ENCODE assay signal across 8 mouse cellular contexts in genomic region chrX:139216991-139217593, GRCm38 (mm10). TPM values are rescaled to one million over a fixed set of nuclear protein-coding genes. Genes with fewer than 3 reads are reported as not detected.
A peak's percentile ranks its signal among the peaks of the same experiment; 100 is the strongest.
DNase-seq lines count a peak whose midpoint lies in the region; ATAC-seq and TF ChIP-seq lines count a peak whose summit lies in the region.

No protein-coding gene starts in this region.

- 14% methylated on average over 22 of the region's 22 CpGs for WGBS in forebrain, embryonic 13.5 days
- WGBS in hindbrain, embryonic 10.5 days: 19% methylated on average over 22 of the region's 22 CpGs
- 17% methylated on average over 22 of the region's 22 CpGs for WGBS in lung, embryonic 14.5 days

- no peak overlapping the region for H3K27ac ChIP-seq in forebrain, embryonic 13.5 days
- peak overlapping the region; percentile 72 for H3K27ac ChIP-seq in hindbrain, embryonic 10.5 days
- peak overlapping the region; percentile 36; the same call in 1 of the 2 replicates for H3K27ac ChIP-seq in lung, embryonic 14.5 days (ENCODE audit: low read depth)

- peak overlapping the region; percentile 39 for H3K4me3 ChIP-seq in forebrain, embryonic 13.5 days
- peak overlapping the region; percentile 48 for H3K4me3 ChIP-seq in hindbrain, embryonic 10.5 days
- H3K4me3 ChIP-seq in lung, embryonic 14.5 days (ENCODE audit: low read depth, low read length): peak overlapping the region; percentile 41

- no peaks in the 10 kb centered on the region for H3K4me1 ChIP-seq in forebrain, embryonic 13.5 days
- H3K4me1 ChIP-seq in hindbrain, embryonic 10.5 days (replicated peaks): no peaks in the 10 kb centered on the region; the same call in 1 of the 2 replicates
- no peaks in the 10 kb centered on the region for H3K4me1 ChIP-seq in lung, embryonic 14.5 days (ENCODE audit: insufficient read depth)

- ATAC-seq in forebrain, embryonic 13.5 days: peak; percentile 97
- ATAC-seq in lung, embryonic 14.5 days (ENCODE audit: insufficient read depth): peak; percentile 89

- H3K36me3 ChIP-seq in forebrain, embryonic 13.5 days (ENCODE audit: poor library complexity, severe bottlenecking): no peaks in the 10 kb centered on the region
- no peaks in the 10 kb centered on the region for H3K36me3 ChIP-seq in hindbrain, embryonic 10.5 days
- no peaks in the 10 kb centered on the region for H3K36me3 ChIP-seq in lung, embryonic 14.5 days (ENCODE audit: insufficient read depth)

- no peaks in the 10 kb centered on the region for H3K27me3 ChIP-seq in forebrain, embryonic 13.5 days
- H3K27me3 ChIP-seq in hindbrain, embryonic 10.5 days (ENCODE audit: insufficient read depth, poor library complexity, severe bottlenecking): 0 out of 2 replicates have a peak, but pooled peaks cover 4% of the 10 kb centered on the region
- no peaks in the 10 kb centered on the region for H3K27me3 ChIP-seq in lung, embryonic 14.5 days (ENCODE audit: insufficient read depth, low read length)

- TF ChIP-seq CTCF in lung, embryonic 14.5 days (IDR thresholded peaks at IDR 0.05; ENCODE audit: low read depth): no peak

- H3K4me2 ChIP-seq in forebrain, embryonic 13.5 days: peak overlapping the region; percentile 53
- H3K4me2 ChIP-seq in lung, embryonic 14.5 days: peak overlapping the region; percentile 51

- H3K9ac ChIP-seq in forebrain, embryonic 13.5 days: peak overlapping the region; percentile 26; the same call in 1 of the 2 replicates
- H3K9ac ChIP-seq in lung, embryonic 14.5 days: peak overlapping the region; percentile 40

- DNase-seq in WW6 (ENCODE audit: low read depth, low spot score): peak; percentile 5
- DNase-seq in cerebellum, adult 11 months: peak; percentile 11
- DNase-seq in hindbrain, embryonic 10.5 days (ENCODE audit: low spot score): peak; percentile 78
- peak; percentile 13 for DNase-seq in layer of hippocampus, adult 9-11 months
- DNase-seq in lung, embryonic 14.5 days: peak; percentile 86
- DNase-seq in ovary, postnatal 10 days (ENCODE audit: low spot score): peak; percentile 6
- DNase-seq in natural killer cell, adult 2 months (ENCODE audit: low spot score in 2 of 2): no peak

- H3K9me3 ChIP-seq in forebrain, embryonic 13.5 days (replicated peaks): no peaks in the 10 kb centered on the region
- no peaks in the 10 kb centered on the region for H3K9me3 ChIP-seq in hindbrain, embryonic 10.5 days
- H3K9me3 ChIP-seq in lung, embryonic 14.5 days (ENCODE audit: low read depth, low read length): no peaks in the 10 kb centered on the region

RNA-seq across cellular contexts. Expression of gene Mum1l1, which starts 7.2 kb away (rescaled TPM):
- 11.2 and 14.4 TPM in 2 replicates for polyA plus RNA-seq in forebrain, embryonic 13.5 days (2015; fragmentation: Nextera tagmentation; extraction: Ambion mirVana)
- 12.7 and 23.9 TPM in 2 replicates for polyA plus RNA-seq in hindbrain, embryonic 10.5 days (2016; fragmentation: Nextera tagmentation; extraction: Ambion mirVana)
- polyA plus RNA-seq in lung, embryonic 14.5 days (2014; fragmentation: Nextera tagmentation; extraction: Ambion mirVana): 39.3 and 39.6 TPM in 2 replicates

RNA-seq across cellular contexts. Expression of gene 4933428M09Rik, which starts 38.1 kb away (rescaled TPM):
- not detected in 2 replicates for polyA plus RNA-seq in forebrain, embryonic 13.5 days (2015; fragmentation: Nextera tagmentation; extraction: Ambion mirVana)
- polyA plus RNA-seq in hindbrain, embryonic 10.5 days (2016; fragmentation: Nextera tagmentation; extraction: Ambion mirVana): not detected in 2 replicates
- not detected in 2 replicates for polyA plus RNA-seq in lung, embryonic 14.5 days (2014; fragmentation: Nextera tagmentation; extraction: Ambion mirVana)

Comparison
In these comparisons a context has a peak if more than half of its experiments do, and no peak if none do; other contexts are left out.
1. DNase-seq: peak in WW6 (single experiment), cerebellum, adult 11 months (single experiment), hindbrain, embryonic 10.5 days (single experiment), layer of hippocampus, adult 9-11 months (single experiment), lung, embryonic 14.5 days (single experiment) and ovary, postnatal 10 days (single experiment); none in natural killer cell, adult 2 months (0 of 2).
2. Peak in every context shown above with its lines, with median percentiles within 50 percentile points of each other: H3K4me3 ChIP-seq.